Mouse (Mus musculus) forebrain, embryonic 13.5 days (tissue): Measurements from ENCODE around the gene Tnfsf13. TPM values are rescaled to one million over a fixed set of nuclear protein-coding genes. Genes with fewer than 3 reads are reported as not detected.
"Not testable (repeated sequence)": the region's sequence is repeated elsewhere in the genome, so short reads cannot be mapped to it uniquely, and the experiment has no call there.

Source experiments
- ATAC-seq: fragments of 200-750 bp; cut with Nextera tagmentation; 2 replicates; pipeline ENCODE4 v1.8.0; 2017
- H3K27ac ChIP-seq: fragments of 300-500 bp; sonication (generic); 2 replicates; pipeline ENCODE4 v1.5.1; 2015; ENCODE audit warnings: inconsistent platforms, mild to moderate bottlenecking, moderate library complexity
- H3K27me3 ChIP-seq: fragments of 300-500 bp; sonication (generic); 2 replicates; pipeline ENCODE4 v1.6.1; 2015; ENCODE audit warnings: mild to moderate bottlenecking, inconsistent platforms
- H3K36me3 ChIP-seq: fragments of 300-500 bp; sonication (generic); 2 replicates; pipeline ENCODE4 v1.6.1; 2015; ENCODE audit warnings: mild to moderate bottlenecking, inconsistent platforms; ENCODE audit not compliant: poor library complexity, severe bottlenecking
- H3K4me1 ChIP-seq: fragments of 300-500 bp; sonication (generic); 2 replicates; pipeline ENCODE4 v1.6.1; 2015; ENCODE audit warnings: inconsistent platforms
- H3K4me2 ChIP-seq: fragments of 300-500 bp; sonication (generic); 2 replicates; pipeline ENCODE4 v1.6.1; 2015; ENCODE audit warnings: inconsistent platforms, mild to moderate bottlenecking, moderate library complexity
- H3K4me3 ChIP-seq: fragments of 300-500 bp; sonication (generic); 2 replicates; pipeline ENCODE4 v1.5.1; 2015; ENCODE audit warnings: mild to moderate bottlenecking, inconsistent platforms
- H3K9ac ChIP-seq: fragments of 300-500 bp; sonication (generic); 2 replicates; pipeline ENCODE4 v1.6.1; 2015; ENCODE audit warnings: mild to moderate bottlenecking, inconsistent platforms
- H3K9me3 ChIP-seq: fragments of 300-500 bp; sonication (generic); replicated peaks from 2 replicates; pipeline ENCODE4 v1.6.1; 2016; ENCODE audit warnings: inconsistent platforms
- WGBS: fragments of 180-500 bp; shearing (Covaris S2); methylation state at CpG from one replicate; pipeline ENCODE4 v1.1.7; 2015; 5-methylcytosine and 5-hydroxymethylcytosine counted together
- polyA plus RNA-seq: library from polyadenylated mRNA; unstranded; fragments of >200 nt; fragmentation: Nextera tagmentation; extraction: Ambion mirVana; gene quantifications from 2 replicates; pipeline ENCODE4 v1.2.1, GENCODE M21; 2015

The Tnfsf13 gene
- polyA plus RNA-seq, 1 experiment from 2014 or later: 0.43 TPM

DNA sequence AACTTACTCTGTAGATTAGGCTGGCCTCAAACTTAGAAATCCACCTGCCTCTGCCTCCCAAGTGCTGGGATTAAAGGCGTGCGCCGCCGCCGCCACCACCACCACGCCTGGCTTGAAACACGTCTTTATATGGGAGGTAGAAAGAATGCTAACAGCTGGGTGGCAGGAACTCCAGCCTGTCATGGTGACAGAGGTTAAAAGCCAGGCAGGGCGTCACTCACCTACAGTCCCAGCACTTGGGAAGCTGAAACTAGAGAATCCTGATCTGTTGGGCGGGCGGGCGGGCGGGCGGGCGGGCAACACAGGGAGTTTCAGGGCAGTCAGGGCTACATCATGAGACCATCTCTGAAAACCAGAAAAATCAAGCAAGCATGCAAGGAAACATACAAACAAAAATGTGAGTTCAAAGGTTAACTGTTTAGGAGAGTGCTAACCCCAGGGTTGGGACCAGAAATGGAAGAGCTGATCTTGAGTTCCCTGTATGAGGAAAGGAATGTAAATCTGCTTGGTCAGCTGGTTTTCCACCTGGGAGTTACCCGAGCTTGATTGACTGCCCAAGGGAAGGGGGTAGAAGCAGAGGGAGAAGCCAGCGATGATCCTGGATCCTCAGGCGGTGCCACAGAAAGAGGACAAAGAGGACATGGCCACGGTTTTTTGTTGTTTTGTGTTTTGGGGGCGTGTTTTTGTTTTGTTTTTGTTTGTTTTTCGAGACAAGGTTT is 27.5 kb upstream of the Tnfsf13 start:
- no peak overlapping the region for H3K27ac ChIP-seq
- 85% methylated on average over 20 of the region's 20 CpGs for WGBS
- no peak overlapping the region for H3K4me2 ChIP-seq
- no peak overlapping the region for H3K9ac ChIP-seq
- ATAC-seq: no peak
- H3K27me3 ChIP-seq: no peaks in the 10 kb centered on the region
- H3K36me3 ChIP-seq: no peaks in the 10 kb centered on the region
- no peaks in the 10 kb centered on the region; the same call in 1 of the 2 replicates for H3K9me3 ChIP-seq
- no peaks in the 10 kb centered on the region for H3K4me1 ChIP-seq
- H3K4me3 ChIP-seq: no peak overlapping the region

DNA sequence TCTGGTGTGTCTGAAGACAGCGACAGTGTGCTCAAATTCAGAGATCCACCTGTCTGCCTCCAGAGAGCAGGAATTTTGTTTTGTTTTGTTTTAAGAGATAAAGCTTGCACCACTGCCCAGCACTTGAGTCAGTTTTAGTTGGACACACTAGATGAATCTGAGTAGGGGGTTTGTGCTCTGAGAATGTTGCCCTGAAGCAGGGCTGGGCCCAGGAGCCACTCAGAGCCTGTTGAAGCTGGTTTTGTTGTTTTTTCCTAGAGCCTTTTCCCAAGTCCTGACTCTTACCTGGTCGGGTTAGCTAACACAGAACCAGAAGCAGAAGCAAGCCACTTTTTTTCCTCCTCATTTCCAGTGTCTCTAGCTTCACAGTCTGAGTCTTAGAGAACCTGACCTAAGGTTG is 25.5 kb upstream of the Tnfsf13 start:
- WGBS: 85% methylated on average over 2 of the region's 2 CpGs
- no peak overlapping the region for H3K4me2 ChIP-seq
- no peaks in the 10 kb centered on the region for H3K27me3 ChIP-seq
- no peaks in the 10 kb centered on the region for H3K4me1 ChIP-seq
- H3K9me3 ChIP-seq: no peaks in the 10 kb centered on the region; the same call in 1 of the 2 replicates
- no peak for ATAC-seq
- H3K4me3 ChIP-seq: no peak overlapping the region
- H3K9ac ChIP-seq: no peak overlapping the region
- no peak overlapping the region for H3K27ac ChIP-seq
- H3K36me3 ChIP-seq: no peaks in the 10 kb centered on the region

DNA sequence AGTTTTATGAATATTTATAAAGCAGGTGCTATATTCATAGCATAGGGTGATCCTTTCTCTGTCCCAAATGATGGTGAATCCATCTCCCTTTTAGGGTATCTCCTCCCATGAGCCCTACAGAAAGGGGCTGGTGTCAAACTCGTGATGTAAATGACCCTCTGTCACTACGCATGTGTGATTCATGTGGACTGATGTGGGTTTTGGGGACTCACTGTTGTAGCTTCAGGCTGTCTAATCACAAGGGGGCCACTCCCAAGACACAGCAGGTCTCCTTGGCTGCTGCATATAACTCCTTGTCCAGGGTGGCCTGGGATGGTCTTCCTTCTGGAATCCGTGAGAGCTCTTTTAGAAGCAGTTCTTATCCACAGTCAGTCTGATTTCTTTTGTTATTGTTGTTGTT is 24.9 kb upstream of the Tnfsf13 start:
- H3K4me1 ChIP-seq: no peaks in the 10 kb centered on the region
- H3K27ac ChIP-seq: no peak overlapping the region
- H3K9me3 ChIP-seq: no peaks in the 10 kb centered on the region; the same call in 1 of the 2 replicates
- no peak overlapping the region for H3K4me2 ChIP-seq
- WGBS: 72% methylated on average over 3 of the region's 3 CpGs
- no peaks in the 10 kb centered on the region for H3K27me3 ChIP-seq
- no peak overlapping the region for H3K9ac ChIP-seq
- no peak for ATAC-seq
- no peak overlapping the region for H3K4me3 ChIP-seq
- no peaks in the 10 kb centered on the region for H3K36me3 ChIP-seq

DNA sequence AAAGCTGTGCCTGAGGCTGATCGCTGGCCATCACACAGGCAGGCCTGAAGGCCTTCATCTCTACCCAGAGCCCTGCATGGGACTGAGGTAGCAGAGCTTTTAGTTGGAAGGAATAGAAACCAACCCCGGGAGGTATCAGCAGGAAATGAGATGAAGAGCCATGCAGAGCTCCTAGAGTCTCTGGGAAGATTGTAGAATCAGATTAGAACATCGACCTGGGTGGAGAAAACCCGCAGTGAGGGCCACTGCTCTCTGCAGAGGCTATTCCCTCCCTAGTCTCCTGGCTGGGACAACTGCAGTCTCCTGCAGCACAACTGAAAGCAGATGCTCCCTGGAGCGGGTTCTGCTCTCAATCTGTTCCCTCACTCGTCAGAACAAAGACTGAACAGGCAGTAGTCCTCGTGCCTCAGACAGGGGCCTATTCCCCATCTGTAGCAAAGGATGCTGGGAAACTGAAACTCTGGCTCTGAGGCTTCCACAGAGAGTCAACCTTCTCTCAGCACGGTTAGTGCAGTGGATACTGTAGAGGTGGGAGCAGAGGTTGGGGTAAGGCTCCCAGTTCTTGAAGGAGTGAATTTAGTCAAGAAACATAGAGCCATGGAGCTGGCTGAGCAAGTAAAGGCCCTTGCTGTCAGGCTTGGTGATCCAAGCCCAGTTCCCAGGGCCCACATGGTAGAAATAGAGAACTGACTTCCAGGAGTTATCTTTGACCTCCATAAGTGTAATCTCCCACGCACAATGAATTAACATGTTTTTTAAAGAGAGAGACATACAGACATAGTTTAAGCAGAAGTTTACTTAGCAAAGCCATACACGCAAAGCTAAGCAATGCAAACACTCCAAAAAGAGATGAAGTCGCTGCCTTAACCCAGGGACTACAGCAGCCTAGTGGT is 24.2 kb upstream of the Tnfsf13 start:
- ATAC-seq: no peak
- Histone ChIP-seq H3K9me3 (no peaks in the 10 kb centered on the region), H3K27ac (no peak overlapping the region), H3K4me2 (no peak overlapping the region), H3K4me1 (no peaks in the 10 kb centered on the region), H3K27me3 (no peaks in the 10 kb centered on the region), H3K4me3 (no peak overlapping the region), H3K9ac (no peak overlapping the region), H3K36me3 (no peaks in the 10 kb centered on the region)
- 56% methylated on average over 11 of the region's 11 CpGs for WGBS

GRCm38 (mm10) chr11:69708614-69709265 is 23.2 kb upstream of the Tnfsf13 start:
- H3K4me3 ChIP-seq: no peak overlapping the region
- no peak overlapping the region for H3K27ac ChIP-seq
- no peaks in the 10 kb centered on the region for H3K27me3 ChIP-seq
- WGBS: 90% methylated on average over 3 of the region's 3 CpGs
- no peak overlapping the region for H3K4me2 ChIP-seq
- H3K4me1 ChIP-seq: no peaks in the 10 kb centered on the region
- no peaks in the 10 kb centered on the region for H3K36me3 ChIP-seq
- no peaks in the 10 kb centered on the region for H3K9me3 ChIP-seq
- no peak for ATAC-seq
- no peak overlapping the region for H3K9ac ChIP-seq

DNA sequence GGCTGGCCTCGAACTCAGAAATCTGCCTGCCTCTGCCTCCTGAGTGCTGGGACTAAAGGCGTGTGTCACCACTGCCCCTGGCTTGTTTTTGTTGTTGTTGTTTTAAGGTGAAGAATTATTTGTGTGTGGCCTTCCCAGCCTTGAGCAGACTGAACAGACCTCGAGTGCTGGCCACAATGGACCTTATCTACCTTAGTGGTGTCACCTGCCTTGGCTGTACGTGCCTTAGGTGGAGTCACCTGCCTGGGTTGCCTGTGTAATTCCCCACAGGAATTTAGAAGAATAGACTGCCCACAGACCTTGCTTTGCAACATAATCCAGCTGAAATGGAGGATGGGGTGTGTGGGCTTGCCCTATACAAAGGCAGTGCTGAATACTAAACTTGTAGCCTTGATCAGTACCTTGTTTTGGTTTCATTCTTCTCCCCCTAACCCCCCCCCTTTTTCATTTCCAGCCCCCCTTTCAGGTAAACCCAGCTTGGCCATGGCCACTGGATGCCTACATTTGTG is 22.3 kb upstream of the Tnfsf13 start:
- Histone ChIP-seq H3K27ac (no peak overlapping the region), H3K4me1 (no peaks in the 10 kb centered on the region), H3K4me2 (no peak overlapping the region), H3K9ac (no peak overlapping the region), H3K9me3 (no peaks in the 10 kb centered on the region), H3K27me3 (no peaks in the 10 kb centered on the region), H3K4me3 (no peak overlapping the region), H3K36me3 (no peaks in the 10 kb centered on the region)
- 92% methylated on average over 4 of the region's 4 CpGs for WGBS
- ATAC-seq: no peak

DNA sequence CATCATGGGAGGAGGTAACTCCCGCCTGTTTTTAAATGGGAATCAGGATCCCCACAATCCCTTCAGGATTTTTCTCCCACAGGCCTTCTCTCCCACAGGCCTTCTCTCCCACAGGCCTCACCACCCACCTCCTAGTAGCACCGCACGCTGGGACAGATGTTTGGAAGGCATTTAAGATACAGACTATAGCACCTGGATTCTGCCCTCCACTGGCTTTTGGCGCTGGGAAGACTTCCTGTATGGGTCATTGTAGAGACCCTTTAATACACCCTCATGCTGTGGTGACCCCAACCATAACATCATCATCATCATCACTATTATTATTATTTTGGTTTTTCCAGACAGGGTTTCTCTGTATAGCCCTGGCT is 21.9 kb upstream of the Tnfsf13 start:
- no peak overlapping the region for H3K27ac ChIP-seq
- H3K36me3 ChIP-seq: no peaks in the 10 kb centered on the region
- no peaks in the 10 kb centered on the region for H3K27me3 ChIP-seq
- no peak overlapping the region for H3K4me2 ChIP-seq
- no peak overlapping the region for H3K4me3 ChIP-seq
- H3K9me3 ChIP-seq: no peaks in the 10 kb centered on the region
- no peak for ATAC-seq
- H3K4me1 ChIP-seq: no peaks in the 10 kb centered on the region
- WGBS: 93% methylated on average over 4 of the region's 4 CpGs
- H3K9ac ChIP-seq: no peak overlapping the region

DNA sequence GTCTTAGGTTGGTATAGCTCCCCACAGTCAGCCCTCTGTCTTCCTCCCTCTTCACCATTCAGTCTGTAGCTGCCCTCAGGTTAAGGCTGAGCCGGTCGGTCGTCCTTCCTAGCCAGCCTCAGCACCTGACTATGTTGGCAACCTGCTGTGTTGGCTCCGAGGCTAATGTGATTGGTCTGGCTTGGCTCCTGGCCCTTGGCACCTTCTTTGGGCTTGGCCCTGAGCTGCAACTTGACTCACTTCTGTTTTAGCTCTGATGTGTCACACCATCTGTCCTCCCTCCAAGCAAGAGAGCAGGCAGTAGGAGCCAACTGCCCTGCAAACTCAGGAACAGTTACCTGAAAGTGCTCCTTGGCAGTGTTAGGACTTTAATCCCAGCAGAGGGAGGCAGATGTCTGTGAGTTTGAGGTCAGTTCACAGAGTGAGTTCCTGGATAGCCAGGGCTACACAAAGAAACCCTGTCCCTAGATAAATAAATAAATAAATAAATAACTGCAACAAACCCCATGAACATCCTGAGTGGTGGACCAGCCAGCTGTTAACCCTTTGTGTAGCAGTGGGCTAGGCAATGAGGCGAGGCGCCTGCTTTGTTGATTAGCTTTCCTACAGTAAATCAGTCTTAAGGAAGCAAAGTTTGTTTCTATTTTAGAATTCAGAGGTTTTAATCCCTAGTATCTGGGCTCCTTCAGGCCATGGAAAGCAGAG is 21.3 kb upstream of the Tnfsf13 start:
- 47% methylated on average over 6 of the region's 6 CpGs for WGBS
- no peaks in the 10 kb centered on the region for H3K36me3 ChIP-seq
- H3K4me1 ChIP-seq: no peaks in the 10 kb centered on the region
- no peaks in the 10 kb centered on the region for H3K9me3 ChIP-seq
- H3K27ac ChIP-seq: no peak overlapping the region
- H3K27me3 ChIP-seq: no peaks in the 10 kb centered on the region
- no peak overlapping the region for H3K9ac ChIP-seq
- no peak overlapping the region for H3K4me3 ChIP-seq
- no peak for ATAC-seq
- no peak overlapping the region for H3K4me2 ChIP-seq

DNA sequence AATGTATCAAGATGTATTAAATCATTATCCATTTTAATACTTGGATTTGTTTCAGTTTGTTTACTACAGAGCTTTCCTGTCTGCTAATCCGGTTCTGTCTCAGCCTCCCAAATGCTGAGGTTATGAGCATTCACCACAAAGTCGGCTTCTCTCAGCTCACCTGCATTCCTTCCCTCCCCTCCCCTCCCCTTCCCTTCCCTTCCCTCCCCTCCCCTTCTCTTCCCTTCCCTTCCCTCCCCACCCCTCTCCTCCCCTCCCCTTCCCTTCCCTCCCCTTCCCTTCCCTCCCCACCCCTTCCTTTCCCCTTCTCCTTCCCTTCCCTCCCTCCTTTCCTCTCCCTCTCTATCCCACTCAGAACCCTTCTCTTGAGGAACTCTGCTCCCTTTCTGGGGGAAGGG is 19.0 kb upstream of the Tnfsf13 start:
- 44% methylated on average over 2 of the region's 2 CpGs for WGBS
- Histone ChIP-seq H3K27me3 (no peaks in the 10 kb centered on the region), H3K9ac (no peak overlapping the region), H3K4me2 (no peak overlapping the region), H3K27ac (no peak overlapping the region), H3K9me3 (no peaks in the 10 kb centered on the region), H3K4me3 (no peak overlapping the region), H3K4me1 (no peaks in the 10 kb centered on the region), H3K36me3 (no peaks in the 10 kb centered on the region)
- no peak for ATAC-seq

DNA sequence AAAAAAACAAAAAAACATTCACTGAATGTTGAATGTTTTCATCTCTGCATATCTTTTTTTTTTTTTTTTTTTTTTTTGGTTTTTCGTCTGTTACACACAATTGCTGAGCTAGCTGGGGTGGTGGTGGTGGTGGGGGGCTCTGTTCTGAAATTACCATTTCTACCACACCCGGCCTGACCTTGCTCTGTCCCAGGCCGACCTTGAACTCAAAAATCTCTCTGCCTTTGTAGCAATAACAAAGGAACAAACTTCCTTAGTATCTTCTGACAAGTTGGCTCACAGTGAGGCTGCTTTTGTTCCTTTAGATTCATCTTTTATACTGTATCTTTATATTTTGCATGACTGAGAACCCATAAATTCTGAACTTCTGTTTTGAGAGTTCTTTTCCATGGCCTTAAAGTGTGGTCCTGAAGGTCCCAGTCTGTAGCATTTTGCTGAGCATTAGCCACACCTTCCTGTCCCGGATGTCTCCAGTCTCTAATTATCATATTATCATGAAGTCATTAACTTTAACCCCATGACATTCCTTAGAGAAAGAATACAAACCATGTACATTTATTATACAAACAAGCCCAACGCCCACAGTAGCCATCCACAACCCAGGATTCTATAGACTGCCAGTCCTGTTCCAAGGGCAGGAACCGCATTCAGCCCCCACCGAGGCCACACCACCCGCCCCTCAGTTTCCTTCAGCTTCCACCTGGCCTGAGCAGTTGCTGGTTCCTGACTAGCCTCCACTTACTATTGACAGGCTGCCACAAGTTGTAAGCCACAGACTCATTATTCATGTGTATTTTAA is 18.4 kb upstream of the Tnfsf13 start:
- H3K4me2 ChIP-seq: no peak overlapping the region
- no peaks in the 10 kb centered on the region for H3K4me1 ChIP-seq
- no peaks in the 10 kb centered on the region for H3K36me3 ChIP-seq
- no peaks in the 10 kb centered on the region for H3K9me3 ChIP-seq
- H3K9ac ChIP-seq: no peak overlapping the region
- ATAC-seq: no peak
- H3K27ac ChIP-seq: no peak overlapping the region
- H3K27me3 ChIP-seq: no peaks in the 10 kb centered on the region
- no peak overlapping the region for H3K4me3 ChIP-seq
- 68% methylated on average over 8 of the region's 8 CpGs for WGBS

DNA sequence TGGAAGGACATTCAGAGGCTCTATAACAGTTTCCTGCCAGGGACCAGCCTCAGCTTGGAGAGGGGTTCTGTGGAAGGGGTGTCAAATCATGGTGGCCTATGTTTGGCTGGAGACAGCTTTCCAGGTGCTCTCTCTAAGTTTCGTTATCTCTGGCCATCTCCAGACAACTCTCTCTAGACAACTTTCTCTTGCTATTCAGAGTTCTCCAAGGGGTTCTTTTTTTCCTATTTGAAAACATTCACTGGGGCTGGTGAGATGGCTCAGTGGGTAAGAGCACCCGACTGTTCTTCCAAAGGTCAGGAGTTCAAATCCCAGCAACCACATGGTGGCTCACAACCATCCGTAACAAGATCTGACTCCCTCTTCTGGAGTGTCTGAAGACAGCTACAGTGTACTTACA is 17.8 kb upstream of the Tnfsf13 start:
- H3K9ac ChIP-seq: not testable (repeated sequence)

More for the DNA sequence above, 17.8 kb upstream of the Tnfsf13 start:
- not testable (repeated sequence) for H3K36me3 ChIP-seq, H3K27me3 ChIP-seq, H3K4me2 ChIP-seq, ATAC-seq, H3K4me3 ChIP-seq, H3K4me1 ChIP-seq, H3K9me3 ChIP-seq, H3K27ac ChIP-seq
- 81% methylated on average over 3 of the region's 3 CpGs for WGBS
